Mouse (Mus musculus): ENCODE measurements at regions not wholly inside any gene's neighbourhood (a gene's known extent, or its start where the extent isn't known, plus 50 kb on each side); places are given as distances from the start of the nearest gene placed in this dataset.
A peak's percentile ranks its signal among the peaks of the same experiment; 100 is the strongest.
"Not testable (repeated sequence)": the region's sequence is repeated elsewhere in the genome, so short reads cannot be mapped to it uniquely, and the experiment has no call there.

- Histone ChIP-seq H3K9ac (replicated peaks) (no peak overlapping the region), H3K27ac (replicated peaks) (no peak overlapping the region), H3K4me2 (no peak overlapping the region), H3K36me3 (no peaks in the 10 kb centered on the region), H3K4me3 (replicated peaks) (no peak overlapping the region), H3K4me1 (no peaks in the 10 kb centered on the region), H3K27me3 (replicated peaks) (no peaks in the 10 kb centered on the region), H3K9me3 (replicated peaks) (no peaks in the 10 kb centered on the region)
- no peak for ATAC-seq (ENCODE audit: low FRiP score)
- 85% methylated on average over 3 of the region's 3 CpGs for WGBS
Measured at GRCm38 (mm10) chr11:45365343-45365742, 486.5 kb upstream of the Clint1 start.

GRCm38 (mm10) chr11:45389243-45390146, 462.4 kb upstream of the Clint1 start:
- peak; percentile 92 for ATAC-seq (ENCODE audit: low FRiP score)
- Histone ChIP-seq H3K4me3 (replicated peaks) (no peak overlapping the region), H3K4me1 (peaks cover 12% of the 10 kb centered on the region), H3K27me3 (replicated peaks) (no peaks in the 10 kb centered on the region), H3K9ac (replicated peaks) (no peak overlapping the region), H3K4me2 (no peak overlapping the region), H3K36me3 (no peaks in the 10 kb centered on the region), H3K9me3 (replicated peaks) (no peaks in the 10 kb centered on the region), H3K27ac (replicated peaks) (peak overlapping the region; percentile 78)
- WGBS = 35% methylated on average over 11 of the region's 11 CpGs

- no peak for ATAC-seq (ENCODE audit: low FRiP score)
- WGBS = 19% methylated on average over 3 of the region's 3 CpGs
- Histone ChIP-seq H3K9me3 (replicated peaks) (no peaks in the 10 kb centered on the region), H3K9ac (replicated peaks) (no peak overlapping the region), H3K27me3 (replicated peaks) (no peaks in the 10 kb centered on the region), H3K36me3 (no peaks in the 10 kb centered on the region), H3K4me3 (replicated peaks) (no peak overlapping the region), H3K4me1 (peaks cover 14% of the 10 kb centered on the region), H3K4me2 (no peak overlapping the region), H3K27ac (replicated peaks) (0 out of 2 replicates have a peak overlapping the region, but pooled peaks have one; percentile 33)
Measured at GRCm38 (mm10) chr11:45396009-45396408, 455.8 kb upstream of the Clint1 start.

- H3K4me2 ChIP-seq = no peak overlapping the region
- peaks cover 14% of the 10 kb centered on the region for H3K4me1 ChIP-seq
- no peaks in the 10 kb centered on the region for H3K27me3 ChIP-seq (replicated peaks)
- no peak for ATAC-seq (ENCODE audit: low FRiP score)
- no peak overlapping the region for H3K9ac ChIP-seq (replicated peaks)
- no peaks in the 10 kb centered on the region for H3K9me3 ChIP-seq (replicated peaks)
- WGBS = 38% methylated on average over 6 of the region's 6 CpGs
- H3K4me3 ChIP-seq (replicated peaks) = no peak overlapping the region
- H3K27ac ChIP-seq (replicated peaks) = no peak overlapping the region; the same call in 1 of the 2 replicates
- no peaks in the 10 kb centered on the region for H3K36me3 ChIP-seq
Measured at GRCm38 (mm10) chr11:45398188-45398587, 453.7 kb upstream of the Clint1 start.

GRCm38 (mm10) chr11:45404377-45405029, 447.3 kb upstream of the Clint1 start:
- no peak overlapping the region for H3K4me3 ChIP-seq (replicated peaks)
- no peaks in the 10 kb centered on the region for H3K36me3 ChIP-seq
- no peak overlapping the region for H3K27ac ChIP-seq (replicated peaks)
- WGBS = 60% methylated on average over 10 of the region's 10 CpGs
- no peak overlapping the region for H3K4me2 ChIP-seq
- no peaks in the 10 kb centered on the region for H3K9me3 ChIP-seq (replicated peaks)
- H3K9ac ChIP-seq (replicated peaks) = no peak overlapping the region
- H3K27me3 ChIP-seq (replicated peaks) = no peaks in the 10 kb centered on the region
- ATAC-seq (ENCODE audit: low FRiP score) = peak; percentile 47; the same call in 1 of the 2 replicates
- peaks cover 6% of the 10 kb centered on the region; the same call in 1 of the 2 replicates for H3K4me1 ChIP-seq

GRCm38 (mm10) chr11:45424066-45424465, 427.8 kb upstream of the Clint1 start:
- not testable (repeated sequence) for ATAC-seq (ENCODE audit: low FRiP score); H3K4me3 ChIP-seq (replicated peaks); H3K4me1 ChIP-seq; H3K27ac ChIP-seq (replicated peaks); H3K4me2 ChIP-seq; H3K36me3 ChIP-seq; H3K27me3 ChIP-seq (replicated peaks); H3K9ac ChIP-seq (replicated peaks); H3K9me3 ChIP-seq (replicated peaks)

GRCm38 (mm10) chr11:45440937-45441720, 410.7 kb upstream of the Clint1 start:
- WGBS = 64% methylated on average over 3 of the region's 3 CpGs

GRCm38 (mm10) chr11:45446512-45446911, 405.3 kb upstream of the Clint1 start:
- H3K4me1 ChIP-seq = no peaks in the 10 kb centered on the region
- H3K4me3 ChIP-seq (replicated peaks) = no peak overlapping the region
- H3K4me2 ChIP-seq = no peak overlapping the region
- ATAC-seq (ENCODE audit: low FRiP score) = no peak
- no peaks in the 10 kb centered on the region for H3K9me3 ChIP-seq (replicated peaks)
- WGBS = 89% methylated on average over 2 of the region's 2 CpGs
- no peaks in the 10 kb centered on the region for H3K36me3 ChIP-seq
- H3K27ac ChIP-seq (replicated peaks) = no peak overlapping the region
- no peaks in the 10 kb centered on the region for H3K27me3 ChIP-seq (replicated peaks)
- H3K9ac ChIP-seq (replicated peaks) = no peak overlapping the region

More at GRCm38 (mm10) chr11:45440937-45441720, 410.7 kb upstream of the Clint1 start:
- no peaks in the 10 kb centered on the region for H3K36me3 ChIP-seq
- H3K9ac ChIP-seq (replicated peaks) = no peak overlapping the region
- no peaks in the 10 kb centered on the region for H3K4me1 ChIP-seq
- H3K9me3 ChIP-seq (replicated peaks) = no peaks in the 10 kb centered on the region
- H3K4me3 ChIP-seq (replicated peaks) = no peak overlapping the region
- no peak overlapping the region for H3K27ac ChIP-seq (replicated peaks)
- H3K4me2 ChIP-seq = no peak overlapping the region
- H3K27me3 ChIP-seq (replicated peaks) = no peaks in the 10 kb centered on the region
- ATAC-seq (ENCODE audit: low FRiP score) = no peak

GRCm38 (mm10) chr11:45454234-45454633, 397.6 kb upstream of the Clint1 start:
- 58% methylated on average over 5 of the region's 5 CpGs for WGBS
- H3K27ac ChIP-seq (replicated peaks) = no peak overlapping the region
- H3K4me2 ChIP-seq = no peak overlapping the region
- no peaks in the 10 kb centered on the region for H3K36me3 ChIP-seq
- no peak overlapping the region for H3K9ac ChIP-seq (replicated peaks)
- peaks cover 15% of the 10 kb centered on the region; the same call in 1 of the 2 replicates for H3K4me1 ChIP-seq
- no peak overlapping the region for H3K4me3 ChIP-seq (replicated peaks)
- ATAC-seq (ENCODE audit: low FRiP score) = no peak
- H3K27me3 ChIP-seq (replicated peaks) = no peaks in the 10 kb centered on the region
- no peaks in the 10 kb centered on the region for H3K9me3 ChIP-seq (replicated peaks)

GRCm38 (mm10) chr11:45454933-45455332, 396.9 kb upstream of the Clint1 start:
- Histone ChIP-seq H3K4me3 (replicated peaks) (no peak overlapping the region), H3K9me3 (replicated peaks) (no peaks in the 10 kb centered on the region), H3K4me1 (peaks cover 15% of the 10 kb centered on the region; the same call in 1 of the 2 replicates), H3K27me3 (replicated peaks) (no peaks in the 10 kb centered on the region), H3K4me2 (no peak overlapping the region), H3K9ac (replicated peaks) (no peak overlapping the region), H3K27ac (replicated peaks) (no peak overlapping the region), H3K36me3 (no peaks in the 10 kb centered on the region)
- peak; percentile 63 for ATAC-seq (ENCODE audit: low FRiP score)
- WGBS = 57% methylated on average over 3 of the region's 3 CpGs

- 41% methylated on average over 3 of the region's 3 CpGs for WGBS
- Histone ChIP-seq H3K27ac (replicated peaks) (no peak overlapping the region), H3K4me2 (no peak overlapping the region), H3K27me3 (replicated peaks) (no peaks in the 10 kb centered on the region), H3K9me3 (replicated peaks) (no peaks in the 10 kb centered on the region), H3K4me1 (peaks cover 21% of the 10 kb centered on the region; the same call in 1 of the 2 replicates), H3K9ac (replicated peaks) (no peak overlapping the region), H3K4me3 (replicated peaks) (no peak overlapping the region), H3K36me3 (no peaks in the 10 kb centered on the region)
- ATAC-seq (ENCODE audit: low FRiP score) = no peak
Measured at GRCm38 (mm10) chr11:45456724-45457123, 395.1 kb upstream of the Clint1 start.

Measured in neural tube, embryonic 15.5 days (tissue).